ENCODE assay signal across 24 mouse cellular contexts in the genomic region with DNA sequence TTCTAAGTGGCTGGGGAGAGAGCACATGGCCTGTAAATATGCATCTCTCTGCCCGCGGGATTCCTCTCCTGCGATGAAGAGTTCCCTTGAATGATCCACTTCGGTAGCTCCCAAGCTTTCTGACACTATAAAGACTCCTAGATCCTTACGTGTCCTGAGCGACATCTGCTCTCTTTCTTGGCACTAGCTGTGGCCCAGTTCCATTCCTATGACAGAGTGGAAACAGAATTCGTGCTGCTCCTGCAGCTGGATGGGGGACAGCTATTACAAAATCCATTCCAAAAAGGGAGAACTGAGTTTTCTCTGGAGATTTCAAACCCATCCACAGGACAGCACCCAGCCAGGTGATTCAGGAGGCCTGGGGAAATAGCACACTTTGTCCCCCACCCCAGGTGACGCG. TPM values are rescaled to one million over a fixed set of nuclear protein-coding genes. Genes with fewer than 3 reads are reported as not detected.
DNase-seq lines count a peak whose midpoint lies in the region; ATAC-seq lines count a peak whose summit lies in the region.
"Had no signal": no experiment of that assay in that cellular context is flagged by ENCODE, and none has a peak within 500 bp of the region (broad histone marks: within the 10 kb centered on the region; RNA-seq: fewer than 3 reads in every experiment).

No protein-coding gene starts in this region.

- no peak overlapping the region for H3K27ac ChIP-seq in embryonic facial prominence, embryonic 14.5 days (replicated peaks; ENCODE audit: low read depth, low read length)
- no peak overlapping the region for H3K27ac ChIP-seq in embryonic facial prominence, embryonic 10.5 days (replicated peaks)
- no peak overlapping the region for H3K27ac ChIP-seq in heart, embryonic 10.5 days
- 0 out of 2 replicates have a peak overlapping the region, but pooled peaks have one; percentile 1 for H3K27ac ChIP-seq in limb, embryonic 15.5 days
- H3K27ac ChIP-seq: embryonic facial prominence, embryonic 13.5 days; forebrain, embryonic 10.5 days; hindbrain, embryonic 12.5 days had no signal

- no peaks in the 10 kb centered on the region for H3K27me3 ChIP-seq in embryonic facial prominence, embryonic 14.5 days (replicated peaks; ENCODE audit: control insufficient read depth, insufficient read depth, low read length)
- no peaks in the 10 kb centered on the region for H3K27me3 ChIP-seq in embryonic facial prominence, embryonic 10.5 days (replicated peaks; ENCODE audit: low read depth, poor library complexity, severe bottlenecking)
- no peaks in the 10 kb centered on the region for H3K27me3 ChIP-seq in heart, embryonic 10.5 days (ENCODE audit: insufficient read depth, poor library complexity, severe bottlenecking)
- H3K27me3 ChIP-seq in limb, embryonic 15.5 days, result no peaks in the 10 kb centered on the region
- H3K27me3 ChIP-seq: embryonic facial prominence, embryonic 13.5 days; hindbrain, embryonic 12.5 days had no signal

- intact Hi-C loops in gastrocnemius, postnatal 14 days (cut with DNase I; ENCODE audit: low total_unique reads), result no loop called here

- no peaks in the 10 kb centered on the region for H3K4me1 ChIP-seq in embryonic facial prominence, embryonic 14.5 days (ENCODE audit: control insufficient read depth, insufficient read depth, low read length)
- H3K4me1 ChIP-seq in embryonic facial prominence, embryonic 10.5 days, result no peaks in the 10 kb centered on the region
- H3K4me1 ChIP-seq in heart, embryonic 10.5 days, result no peaks in the 10 kb centered on the region
- H3K4me1 ChIP-seq in limb, embryonic 15.5 days, result no peaks in the 10 kb centered on the region
- H3K4me1 ChIP-seq: embryonic facial prominence, embryonic 13.5 days had no signal

- no peaks in the 10 kb centered on the region for H3K9me3 ChIP-seq in embryonic facial prominence, embryonic 14.5 days (ENCODE audit: control insufficient read depth, low read length)
- H3K9me3 ChIP-seq in embryonic facial prominence, embryonic 10.5 days, result no peaks in the 10 kb centered on the region
- H3K9me3 ChIP-seq in heart, embryonic 10.5 days, result no peaks in the 10 kb centered on the region
- no peaks in the 10 kb centered on the region for H3K9me3 ChIP-seq in limb, embryonic 15.5 days
- H3K9me3 ChIP-seq: embryonic facial prominence, embryonic 13.5 days; forebrain, embryonic 10.5 days; hindbrain, embryonic 12.5 days had no signal

- WGBS in embryonic facial prominence, embryonic 14.5 days, result 65% methylated on average over 9 of the region's 9 CpGs
- WGBS in embryonic facial prominence, embryonic 10.5 days, result 83% methylated on average over 9 of the region's 9 CpGs
- WGBS in heart, embryonic 10.5 days, result 89% methylated on average over 9 of the region's 9 CpGs
- 70% methylated on average over 9 of the region's 9 CpGs for WGBS in limb, embryonic 15.5 days

- H3K9ac ChIP-seq in embryonic facial prominence, embryonic 14.5 days (ENCODE audit: low read depth, low read length), result no peak overlapping the region
- no peak overlapping the region for H3K9ac ChIP-seq in limb, embryonic 15.5 days
- H3K9ac ChIP-seq: embryonic facial prominence, embryonic 13.5 days; hindbrain, embryonic 12.5 days had no signal

- ATAC-seq in embryonic facial prominence, embryonic 14.5 days (ENCODE audit: low read depth), result no peak
- ATAC-seq in limb, embryonic 15.5 days (ENCODE audit: insufficient number of reproducible peaks, low FRiP score, low TSS enrichment, low read depth), result no peak
- ATAC-seq: CD4-positive, CD25-positive, alpha-beta regulatory T cell, adult 4 months; forebrain, embryonic 14.5 days; hindbrain, embryonic 16.5 days; inflammation-experienced regulatory T-cells, adult 6 months; intestine, postnatal 0 days had no signal

- H3K36me3 ChIP-seq in embryonic facial prominence, embryonic 14.5 days (ENCODE audit: control insufficient read depth, insufficient read depth, low read length), result no peaks in the 10 kb centered on the region
- no peaks in the 10 kb centered on the region for H3K36me3 ChIP-seq in embryonic facial prominence, embryonic 10.5 days (replicated peaks)
- H3K36me3 ChIP-seq in heart, embryonic 10.5 days, result no peaks in the 10 kb centered on the region
- no peaks in the 10 kb centered on the region for H3K36me3 ChIP-seq in limb, embryonic 15.5 days
- H3K36me3 ChIP-seq: embryonic facial prominence, embryonic 13.5 days; forebrain, embryonic 10.5 days; G1E; hindbrain, embryonic 12.5 days had no signal

- no peak overlapping the region for H3K4me2 ChIP-seq in embryonic facial prominence, embryonic 14.5 days (ENCODE audit: low read depth, low read length)
- no peak overlapping the region for H3K4me2 ChIP-seq in limb, embryonic 15.5 days
- H3K4me2 ChIP-seq: embryonic facial prominence, embryonic 13.5 days; hindbrain, embryonic 12.5 days had no signal

- DNase-seq in embryonic facial prominence, embryonic 14.5 days (ENCODE audit: low spot score), result peak; percentile 58
- DNase-seq in embryonic facial prominence, embryonic 10.5 days (ENCODE audit: low spot score), result no peak
- DNase-seq in gastrocnemius, postnatal 14 days, result peak; percentile 23
- DNase-seq in gastrocnemius, postnatal 4 days (ENCODE audit: low spot score in 2 of 2), result no peak
- DNase-seq in heart, postnatal 4 days, result peak; percentile 16
- no peak for DNase-seq in heart, embryonic 10.5 days (ENCODE audit: low spot score)
- DNase-seq in adrenal gland, adult 8-10 months, result no peak
- DNase-seq: adrenal gland, postnatal 10 days; B cell, adult 2 months; cerebellum, adult 11 months; cerebellum, adult 8-10 months; cerebellum, postnatal 14 days; kidney, adult 8-10 months had no signal

- no peak overlapping the region for H3K4me3 ChIP-seq in embryonic facial prominence, embryonic 14.5 days (ENCODE audit: low read depth, low read length)
- H3K4me3 ChIP-seq in embryonic facial prominence, embryonic 10.5 days, result no peak overlapping the region
- H3K4me3 ChIP-seq in heart, embryonic 10.5 days, result no peak overlapping the region
- no peak overlapping the region for H3K4me3 ChIP-seq in limb, embryonic 15.5 days
- H3K4me3 ChIP-seq: embryonic facial prominence, embryonic 13.5 days; erythroblast, embryonic 14.5 days; forebrain, embryonic 10.5 days; hindbrain, embryonic 12.5 days had no signal

RNA-seq across cellular contexts. Expression of a gene that starts 22.4 kb away (rescaled TPM):
- polyA plus RNA-seq in embryonic facial prominence, embryonic 14.5 days (2014; fragmentation: Nextera tagmentation; extraction: Ambion mirVana), result 2.9 and 4.2 TPM in 2 replicates
- polyA plus RNA-seq in embryonic facial prominence, embryonic 10.5 days (2016; fragmentation: Nextera tagmentation; extraction: Ambion mirVana), result 2.8 and 3.6 TPM in 2 replicates
- 1 to 10 TPM; 1.4 to 2.0 TPM for total RNA-seq in gastrocnemius, postnatal 14 days (2021)
- 1 to 10 TPM; 3.0 to 3.5 TPM for total RNA-seq in gastrocnemius, postnatal 4 days (2021)
- total RNA-seq in heart, postnatal 4 days (2021), result 1 to 10 TPM; 2.7 to 2.9 TPM
- 3.1 and 3.9 TPM in 2 replicates for polyA plus RNA-seq in heart, embryonic 10.5 days (2016; fragmentation: Nextera tagmentation; extraction: Ambion mirVana)
- 2.7 and 3.2 TPM in 2 replicates for polyA plus RNA-seq in limb, embryonic 15.5 days (2015; fragmentation: Nextera tagmentation; extraction: Ambion mirVana)
- total RNA-seq in adrenal gland, adult 8-10 months (2022), result 10 to 100 TPM in 2 of 4 experiments, 1 to 10 TPM in 2; 7.3 to 13.3 (median 10.3) TPM

Comparison
In these comparisons a context has a peak if more than half of its experiments do, and no peak if none do; other contexts are left out.
1. DNase-seq: peak in embryonic facial prominence, embryonic 14.5 days (single experiment), gastrocnemius, postnatal 14 days (single experiment) and heart, postnatal 4 days (single experiment); none in embryonic facial prominence, embryonic 10.5 days (single experiment), gastrocnemius, postnatal 4 days (0 of 2), heart, embryonic 10.5 days (single experiment) and adrenal gland, adult 8-10 months (single experiment).